11 mouse cellular contexts compared by ENCODE assay signal in genomic region chr9:123456634-123457602, GRCm38 (mm10). TPM values are rescaled to one million over a fixed set of nuclear protein-coding genes. Genes with fewer than 3 reads are reported as not detected.
DNase-seq lines count a peak whose midpoint lies in the region; ATAC-seq and TF ChIP-seq lines count a peak whose summit lies in the region.
"Had no signal": no experiment of that assay in that cellular context is flagged by ENCODE, and none has a peak within 500 bp of the region (broad histone marks: within the 10 kb centered on the region; RNA-seq: fewer than 3 reads in every experiment).

No protein-coding gene starts in this region.

- peaks cover 11% of the 10 kb centered on the region for H3K4me1 ChIP-seq in midbrain, embryonic 10.5 days
- no peaks in the 10 kb centered on the region for H3K4me1 ChIP-seq in midbrain, embryonic 15.5 days
- H3K4me1 ChIP-seq in kidney, adult 2 months (ENCODE audit: control insufficient read depth, insufficient read depth, low read length): peaks cover 5% of the 10 kb centered on the region; the same call in 1 of the 2 replicates
- H3K4me1 ChIP-seq in stomach, embryonic 15.5 days: no peaks in the 10 kb centered on the region
- H3K4me1 ChIP-seq: forebrain, embryonic 15.5 days had no signal

- peaks cover 26% of the 10 kb centered on the region for H3K36me3 ChIP-seq in midbrain, embryonic 10.5 days
- H3K36me3 ChIP-seq in midbrain, embryonic 15.5 days (replicated peaks): no peaks in the 10 kb centered on the region
- no peaks in the 10 kb centered on the region for H3K36me3 ChIP-seq in kidney, adult 2 months (ENCODE audit: control insufficient read depth, insufficient read depth, low read length)
- 0 out of 2 replicates have a peak, but pooled peaks cover 2% of the 10 kb centered on the region for H3K36me3 ChIP-seq in stomach, embryonic 15.5 days

- 61% methylated on average over 9 of the region's 9 CpGs for WGBS in midbrain, embryonic 10.5 days
- 66% methylated on average over 9 of the region's 9 CpGs for WGBS in midbrain, embryonic 15.5 days
- 46% methylated on average over 9 of the region's 9 CpGs for WGBS in kidney, adult 2 months
- 51% methylated on average over 9 of the region's 9 CpGs for WGBS in stomach, embryonic 15.5 days

- H3K27ac ChIP-seq in midbrain, embryonic 10.5 days (replicated peaks): 0 out of 2 replicates have a peak overlapping the region, but pooled peaks have one; percentile 15
- H3K27ac ChIP-seq in midbrain, embryonic 15.5 days: no peak overlapping the region
- no peak overlapping the region for H3K27ac ChIP-seq in kidney, adult 2 months (ENCODE audit: insufficient read depth, low read depth, low read length)
- peak overlapping the region; percentile 37 for H3K27ac ChIP-seq in stomach, embryonic 15.5 days
- H3K27ac ChIP-seq: forebrain, embryonic 15.5 days had no signal

- DNase-seq in heart, adult 11 months: peak; percentile 92
- DNase-seq in heart, postnatal 36 days: no peak
- no peak for DNase-seq in midbrain, embryonic 10.5 days (ENCODE audit: low spot score)
- DNase-seq in kidney, adult 2 months: peak; percentile 60
- DNase-seq in right cerebral cortex, postnatal 14 days: no peak
- DNase-seq in left cerebral cortex, postnatal 10 days (ENCODE audit: extremely low spot score in 1 of 2, low spot score in 2 of 2): no peak
- DNase-seq: midbrain, embryonic 14.5 days; thymus, adult 18-20 months had no signal

- intact Hi-C loops in heart, postnatal 36 days (cut with DNase I): no loop called here
- intact Hi-C loops in left cerebral cortex, postnatal 10 days (cut with DNase I): loop anchor here (5.0 kb wide), 1 partner anchor 45 kb away; no protein-coding TSS in a partner anchor

- H3K4me2 ChIP-seq in midbrain, embryonic 15.5 days: no peak overlapping the region
- no peak overlapping the region for H3K4me2 ChIP-seq in stomach, embryonic 15.5 days
- H3K4me2 ChIP-seq: forebrain, embryonic 15.5 days had no signal

- no peak overlapping the region for H3K9ac ChIP-seq in midbrain, embryonic 15.5 days
- no peak overlapping the region for H3K9ac ChIP-seq in stomach, embryonic 15.5 days
- H3K9ac ChIP-seq: forebrain, embryonic 15.5 days had no signal

- no peak overlapping the region for H3K4me3 ChIP-seq in midbrain, embryonic 10.5 days
- H3K4me3 ChIP-seq in midbrain, embryonic 15.5 days: no peak overlapping the region
- no peak overlapping the region for H3K4me3 ChIP-seq in kidney, adult 2 months (ENCODE audit: insufficient read depth, low read depth, low read length)
- H3K4me3 ChIP-seq in stomach, embryonic 15.5 days (replicated peaks): no peak overlapping the region
- H3K4me3 ChIP-seq: forebrain, embryonic 15.5 days had no signal

- no peak for TF ChIP-seq POLR2A in kidney, adult 2 months (IDR thresholded peaks at IDR 0.05; ENCODE audit: low read depth, low read length)

- ATAC-seq in midbrain, embryonic 15.5 days (replicated peaks): no peak
- ATAC-seq in stomach, embryonic 15.5 days (ENCODE audit: insufficient read depth, low FRiP score, low read depth): no peak
- ATAC-seq: forebrain, embryonic 15.5 days had no signal

- H3K27me3 ChIP-seq in midbrain, embryonic 10.5 days (ENCODE audit: low read depth, poor library complexity, severe bottlenecking): peaks cover 3% of the 10 kb centered on the region; the same call in 1 of the 2 replicates
- H3K27me3 ChIP-seq in midbrain, embryonic 15.5 days (replicated peaks): no peaks in the 10 kb centered on the region
- no peaks in the 10 kb centered on the region for H3K27me3 ChIP-seq in kidney, adult 2 months (replicated peaks; ENCODE audit: control insufficient read depth, insufficient read depth, low read length)
- H3K27me3 ChIP-seq in stomach, embryonic 15.5 days (replicated peaks): no peaks in the 10 kb centered on the region
- H3K27me3 ChIP-seq: forebrain, embryonic 15.5 days had no signal

- peaks cover 3% of the 10 kb centered on the region for H3K9me3 ChIP-seq in midbrain, embryonic 10.5 days (replicated peaks)
- H3K9me3 ChIP-seq in midbrain, embryonic 15.5 days: peaks cover 3% of the 10 kb centered on the region
- H3K9me3 ChIP-seq in stomach, embryonic 15.5 days: no peaks in the 10 kb centered on the region

- no peak for TF ChIP-seq CTCF in kidney, adult 2 months (conservative IDR thresholded peaks at IDR 0.05; ENCODE audit: insufficient read depth, insufficient read length, low read depth, low read length)

RNA-seq across cellular contexts. Expression of gene Limd1, which starts 21.6 kb away (rescaled TPM):
- 10 to 100 TPM; 43.2 to 43.3 TPM for total RNA-seq in heart, postnatal 36 days (2021)
- 50.1 and 51.6 TPM in 2 replicates for polyA plus RNA-seq in midbrain, embryonic 10.5 days (2016; fragmentation: Nextera tagmentation; extraction: Ambion mirVana)
- 11.4 and 13.9 TPM in 2 replicates for polyA plus RNA-seq in midbrain, embryonic 15.5 days (2015; fragmentation: Nextera tagmentation; extraction: Ambion mirVana)
- 56.9 and 58.7 TPM in 2 replicates for polyA plus RNA-seq in kidney, adult 2 months (2012; rRNA removed)
- 46.1 and 49.9 TPM in 2 replicates for polyA plus RNA-seq in stomach, embryonic 15.5 days (2015; fragmentation: Nextera tagmentation; extraction: Ambion mirVana)
- total RNA-seq in left cerebral cortex, postnatal 10 days (2021): 10 to 100 TPM in 1 of 2 experiments, 1 to 10 TPM in 1; 9.9 to 10.1 TPM

Comparison
In these comparisons a context has a peak if more than half of its experiments do, and no peak if none do; other contexts are left out.
1. DNase-seq: peak in heart, adult 11 months (single experiment) and kidney, adult 2 months (single experiment); none in heart, postnatal 36 days (0 of 2), midbrain, embryonic 10.5 days (single experiment), right cerebral cortex, postnatal 14 days (single experiment) and left cerebral cortex, postnatal 10 days (0 of 2).
2. H3K27ac ChIP-seq: peak in midbrain, embryonic 10.5 days (single experiment) and stomach, embryonic 15.5 days (single experiment); none in midbrain, embryonic 15.5 days (single experiment) and kidney, adult 2 months (single experiment).